Mouse (Mus musculus) heart, postnatal 10 days (tissue): Measurements from ENCODE around the gene Ccdc194. TPM values are rescaled to one million over a fixed set of nuclear protein-coding genes. Genes with fewer than 3 reads are reported as not detected.

Experiments used
- total RNA-seq, 2 experiments: library from RNA; stranded (reverse); gene quantifications; 2 replicates each; pipeline ENCODE4 v1.2.3; 2021

Ccdc194 gene
- total RNA-seq, 2 experiments from 2014 or later: 0.17 TPM; not detected in 1

Other genes with a start within 250 kb of the Ccdc194 start
- gene Use1, start 158.9 kb downstream of the Ccdc194 start, total RNA-seq: 100 to 1,000 TPM; 110 to 116 TPM
- gene Ocel1, start 154.4 kb downstream of the Ccdc194 start, total RNA-seq: 10 to 100 TPM; 10.8 to 11.3 TPM
- gene Nr2f6, start 143.8 kb downstream of the Ccdc194 start, total RNA-seq: 10 to 100 TPM; 57.8 to 60.1 TPM
- gene Ushbp1, start 129.9 kb downstream of the Ccdc194 start, total RNA-seq: 10 to 100 TPM; 38.0 to 42.7 TPM
- gene Babam1, start 128.8 kb downstream of the Ccdc194 start, total RNA-seq: 10 to 100 TPM; 65.1 to 65.7 TPM
- gene Ankle1, start 119.7 kb downstream of the Ccdc194 start, total RNA-seq: 1 to 10 TPM; 2.8 to 3.4 TPM
- 10 to 100 TPM; 31.7 to 34.6 TPM for gene Abhd8, start 62.1 kb downstream of the Ccdc194 start, total RNA-seq
- gene Mrpl34, start 60.8 kb downstream of the Ccdc194 start, total RNA-seq: 100 to 1,000 TPM; 103 to 116 TPM
- 10 to 100 TPM; 37.8 to 39.1 TPM for gene Dda1, start 56.5 kb downstream of the Ccdc194 start, total RNA-seq
- gene Ano8, start 39.7 kb downstream of the Ccdc194 start, total RNA-seq: 10 to 100 TPM; 14.6 to 15.3 TPM
- 10 to 100 TPM; 19.7 to 22.1 TPM for gene Gtpbp3, start 37.6 kb downstream of the Ccdc194 start, total RNA-seq
- gene Plvap, start 14.0 kb downstream of the Ccdc194 start, total RNA-seq: 10 to 100 TPM; 21.8 to 22.0 TPM
- 10 to 100 TPM; 13.0 to 13.5 TPM for gene Bst2, start 11.7 kb upstream of the Ccdc194 start, total RNA-seq
- gene Mvb12a, start 17.2 kb upstream of the Ccdc194 start, total RNA-seq: 10 to 100 TPM; 30.2 to 32.5 TPM
- under 1 TPM in 1 of 2 experiments, not detected in 1; 0.27 TPM for gene Tmem221, start 33.2 kb upstream of the Ccdc194 start, total RNA-seq
- under 1 TPM in 1 of 2 experiments, not detected in 1; 0.12 TPM for gene Nxnl1, start 40.9 kb upstream of the Ccdc194 start, total RNA-seq
- gene Slc27a1, start 43.2 kb upstream of the Ccdc194 start, total RNA-seq: 100 to 1,000 TPM; 118 to 120 TPM
- gene Pgls, start 66.5 kb upstream of the Ccdc194 start, total RNA-seq: 10 to 100 TPM; 78.8 to 87.3 TPM
- 1 to 10 TPM in 1 of 2 experiments, under 1 TPM in 1; 0.81 to 1.3 TPM for gene Fam129c, start 71.9 kb upstream of the Ccdc194 start, total RNA-seq
- gene Colgalt1, start 85.3 kb upstream of the Ccdc194 start, total RNA-seq: 10 to 100 TPM; 46.3 to 54.9 TPM
- 1 to 10 TPM; 1.1 to 1.5 TPM for gene Unc13a, start 146.0 kb upstream of the Ccdc194 start, total RNA-seq
- 10 to 100 TPM; 14.3 to 15.0 TPM for gene Jak3, start 150.6 kb upstream of the Ccdc194 start, total RNA-seq
- gene Insl3, start 163.5 kb upstream of the Ccdc194 start, total RNA-seq: 1 to 10 TPM; 5.1 to 5.4 TPM
- gene B3gnt3, start 176.1 kb upstream of the Ccdc194 start, total RNA-seq: 10 to 100 TPM; 12.0 to 12.2 TPM
- 1 to 10 TPM; 1.3 to 2.4 TPM for gene Fcho1, start 200.0 kb upstream of the Ccdc194 start, total RNA-seq